Mouse (Mus musculus) bone marrow macrophage, adult 2 months (primary cell): ENCODE measurements around the gene Slc35d2.

Source experiments
- CTCF ChIP-seq: IDR thresholded peaks from 2 replicates; pipeline ENCODE4 v1.5.1; 2012; ENCODE audit warnings: low read depth, mild to moderate bottlenecking, low read length, moderate library complexity
- POLR2A ChIP-seq: IDR thresholded peaks from 2 replicates; pipeline ENCODE4 v1.6.1; 2012; ENCODE audit warnings: mild to moderate bottlenecking, low read depth, low read length, borderline replicate concordance

DNA sequence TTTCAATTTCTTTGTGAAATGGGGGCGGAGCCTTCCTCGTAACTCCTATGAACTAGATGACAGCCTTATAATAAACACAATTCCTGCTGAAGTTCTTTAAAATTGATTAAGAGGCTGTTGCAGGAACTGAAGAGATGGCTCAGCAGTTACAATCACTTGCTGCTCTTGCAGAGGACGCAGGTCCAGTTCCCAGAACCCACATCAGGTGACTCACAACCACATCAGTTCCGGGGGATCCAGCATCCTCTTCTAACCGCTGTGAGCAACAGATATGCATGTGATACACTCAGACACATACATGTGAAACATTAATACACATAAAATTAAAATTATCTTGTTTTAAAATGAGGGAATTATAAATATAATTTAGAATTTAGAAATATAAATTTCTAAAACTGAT is 51.6 kb downstream of the Slc35d2 start:
- TF ChIP-seq CTCF (no peak), POLR2A (no peak)
